Mouse (Mus musculus) brain, embryonic 14.5 days (tissue): ENCODE results near the gene AW209491.

Experiments
- CTCF ChIP-seq: fragments of 200-500 bp; IDR thresholded peaks from 2 replicates; pipeline ENCODE4 v1.5.1; 2012; ENCODE audit warnings: inconsistent platforms, mild to moderate bottlenecking, moderate library complexity, borderline replicate concordance; ENCODE audit not compliant: insufficient read depth, insufficient read length; ENCODE audit errors: extremely low read depth
- POLR2A ChIP-seq: fragments of 200-500 bp; IDR thresholded peaks from 2 replicates; pipeline ENCODE4 v1.6.1; 2012; ENCODE audit warnings: mild to moderate bottlenecking, inconsistent platforms, borderline replicate concordance; ENCODE audit not compliant: poor library complexity, insufficient read depth, insufficient read length, severe bottlenecking; ENCODE audit errors: extremely low read depth

- TF ChIP-seq POLR2A (no peak), CTCF (no peak)
Observed at GRCm38 (mm10) chr13:14649301-14649700, 19.3 kb downstream of the AW209491 start.
